Mouse (Mus musculus) right cerebral cortex, postnatal 4 days (tissue): ENCODE measurements around the gene Actrt2.
A peak's percentile ranks its signal among the peaks of the same experiment; 100 is the strongest.

ENCODE experiments used
- DNase-seq: peaks from one replicate; pipeline ENCODE4 v3.0.0-alpha.2; 2022

The Actrt2 gene

GRCm38 (mm10) chr4:154667767-154668166, at the start of gene Actrt2:
TSS of gene Actrt2 (minus strand) at chr4:154667867.
- no peak for DNase-seq

GRCm38 (mm10) chr4:154709391-154710107, 41.9 kb upstream of the Actrt2 start:
- peak; percentile 1 for DNase-seq

DNA sequence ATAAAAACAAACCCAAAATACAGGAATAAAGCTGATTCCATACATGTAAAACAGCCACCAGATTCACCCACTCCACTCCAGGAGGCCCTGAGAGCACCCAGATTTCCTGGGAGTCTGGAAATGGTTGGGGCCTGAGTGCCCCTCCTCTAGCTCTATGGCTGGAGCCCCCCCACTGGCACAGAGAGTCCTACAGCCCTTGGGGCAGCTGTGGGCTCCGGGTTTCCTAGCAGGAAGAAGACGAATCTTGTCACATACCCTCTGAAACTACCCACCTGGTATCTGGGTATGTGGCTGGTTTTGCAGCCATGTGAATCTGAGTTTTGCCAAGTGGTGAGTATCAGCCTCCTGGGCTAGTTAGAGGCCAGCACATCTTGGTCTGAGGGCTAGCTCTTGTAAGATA, 41.1 kb upstream of the Actrt2 start:
- peak; percentile 0 for DNase-seq

GRCm38 (mm10) chr4:154708223-154708622, 40.6 kb upstream of the Actrt2 start:
- DNase-seq, result peak; percentile 0

DNA sequence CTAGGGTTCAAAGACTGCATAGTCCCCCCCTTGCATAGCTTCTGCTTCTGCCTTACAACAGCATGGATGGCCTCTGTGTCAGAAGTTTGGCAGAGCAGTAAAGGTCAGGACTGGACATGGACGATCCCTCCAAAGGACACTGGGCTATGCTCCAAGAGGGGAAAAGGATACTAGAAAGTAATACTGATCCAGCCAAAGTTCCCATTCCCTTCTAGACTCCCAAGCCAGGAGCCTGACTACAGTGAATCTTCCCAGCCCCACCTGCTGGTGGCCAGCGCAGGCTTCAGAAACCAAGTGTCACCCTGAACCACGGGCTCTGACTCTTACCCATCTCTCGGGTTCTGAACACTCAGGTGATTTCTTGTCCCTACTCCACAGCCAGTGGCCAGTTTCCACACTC, 39.9 kb upstream of the Actrt2 start:
- DNase-seq, result peak; percentile 0

GRCm38 (mm10) chr4:154706442-154706841, 38.8 kb upstream of the Actrt2 start:
- peak; percentile 0 for DNase-seq

- no peak for DNase-seq
Measured at GRCm38 (mm10) chr4:154705681-154706080, 38.0 kb upstream of the Actrt2 start.

GRCm38 (mm10) chr4:154705056-154705455, 37.4 kb upstream of the Actrt2 start:
- no peak for DNase-seq

GRCm38 (mm10) chr4:154704591-154704990, 36.9 kb upstream of the Actrt2 start:
- no peak for DNase-seq

DNA sequence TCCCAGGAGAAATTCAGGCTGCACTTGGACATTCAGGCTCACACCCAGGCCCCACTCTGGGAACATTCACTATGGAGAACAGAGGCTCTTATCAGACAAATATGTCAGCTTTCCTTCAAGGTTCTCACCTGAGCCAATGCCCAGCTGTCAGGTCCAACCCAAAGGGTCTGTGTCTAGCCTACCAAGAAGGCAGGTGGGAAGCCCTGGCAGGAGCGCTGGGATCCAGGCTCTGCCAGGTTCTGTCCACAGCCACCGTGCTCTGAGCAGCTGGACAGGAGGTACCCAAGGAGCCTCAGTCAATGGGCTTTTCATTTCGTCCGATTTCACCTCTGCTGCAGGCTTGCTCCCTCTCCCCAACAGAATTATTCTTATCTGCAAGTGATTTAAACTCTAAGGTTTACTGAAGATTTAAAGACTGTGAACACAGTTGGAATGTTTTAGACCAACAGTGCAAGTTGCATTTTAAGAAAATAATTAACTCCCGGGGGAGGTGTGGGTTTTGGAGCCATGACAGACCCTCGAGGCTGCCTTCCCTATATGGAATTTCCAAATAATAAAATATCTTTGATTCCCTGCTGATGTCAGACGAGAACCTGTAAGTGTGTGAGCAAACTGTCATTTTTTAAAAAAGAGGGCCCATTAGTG, 35.9 kb upstream of the Actrt2 start:
- no peak for DNase-seq

DNA sequence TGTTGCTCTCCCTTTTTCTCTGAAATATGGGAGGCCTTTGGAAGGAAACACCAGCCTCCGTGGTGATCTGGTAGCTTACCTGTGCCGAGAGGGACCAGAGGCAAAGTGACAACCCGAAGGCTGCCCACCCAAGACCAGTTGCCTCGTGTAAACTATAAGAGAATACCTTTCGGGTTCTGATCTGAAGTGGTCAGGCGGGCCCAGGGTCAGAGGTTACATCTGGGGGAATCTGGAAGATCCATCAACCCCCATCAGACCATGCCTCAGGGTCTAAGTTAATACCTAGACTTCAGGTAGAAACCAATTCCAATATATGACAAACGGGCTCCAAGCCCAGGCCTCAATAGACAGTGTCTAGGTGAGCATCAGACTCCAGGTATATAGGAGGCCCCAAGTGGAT, 35.3 kb upstream of the Actrt2 start:
- DNase-seq, result no peak

- no peak for DNase-seq
Measured at GRCm38 (mm10) chr4:154702186-154702585, 34.5 kb upstream of the Actrt2 start.

GRCm38 (mm10) chr4:154700921-154701412, 33.3 kb upstream of the Actrt2 start:
- DNase-seq, result no peak

- no peak for DNase-seq
Measured at GRCm38 (mm10) chr4:154700436-154700835, 32.8 kb upstream of the Actrt2 start.

DNA sequence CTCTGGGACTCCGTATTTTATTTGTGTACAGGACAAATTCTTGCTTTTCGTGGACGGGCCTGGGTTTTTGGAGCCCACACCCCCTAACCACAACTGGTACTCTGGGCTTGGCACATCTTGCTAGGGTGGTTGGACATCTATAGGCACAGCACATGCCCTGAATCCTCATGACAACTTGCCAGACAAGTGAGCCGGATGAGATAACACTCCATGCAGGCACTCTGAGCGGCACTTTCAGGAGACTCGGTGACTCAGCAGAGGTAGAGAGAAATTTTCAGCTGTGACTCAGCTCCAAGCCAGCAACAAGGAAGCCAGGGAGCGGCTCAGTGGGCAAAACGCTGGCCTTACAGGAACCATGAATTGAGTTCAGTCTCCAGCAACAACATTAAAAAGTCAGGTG, 31.6 kb upstream of the Actrt2 start:
- no peak for DNase-seq

DNA sequence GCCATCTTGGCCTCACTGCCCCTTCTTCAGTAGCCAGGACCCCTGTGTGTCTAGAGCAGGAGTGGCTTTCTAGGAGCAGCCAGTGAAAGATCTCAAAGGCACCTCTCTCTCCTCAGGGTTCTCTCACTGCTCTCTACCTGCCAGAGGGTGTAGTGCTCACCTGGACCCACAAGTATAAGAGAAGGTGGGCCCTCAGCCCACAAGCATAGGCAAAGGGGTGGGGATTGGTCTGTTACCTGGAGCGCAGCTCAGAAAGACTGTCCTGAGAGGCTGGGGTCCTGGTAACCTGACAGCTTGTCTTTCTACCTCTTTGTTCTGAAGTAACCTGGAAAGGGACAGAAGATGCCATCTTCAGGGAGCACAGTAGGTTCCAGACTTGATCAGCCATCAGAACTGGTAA, 31.0 kb upstream of the Actrt2 start:
- DNase-seq, result no peak

DNA sequence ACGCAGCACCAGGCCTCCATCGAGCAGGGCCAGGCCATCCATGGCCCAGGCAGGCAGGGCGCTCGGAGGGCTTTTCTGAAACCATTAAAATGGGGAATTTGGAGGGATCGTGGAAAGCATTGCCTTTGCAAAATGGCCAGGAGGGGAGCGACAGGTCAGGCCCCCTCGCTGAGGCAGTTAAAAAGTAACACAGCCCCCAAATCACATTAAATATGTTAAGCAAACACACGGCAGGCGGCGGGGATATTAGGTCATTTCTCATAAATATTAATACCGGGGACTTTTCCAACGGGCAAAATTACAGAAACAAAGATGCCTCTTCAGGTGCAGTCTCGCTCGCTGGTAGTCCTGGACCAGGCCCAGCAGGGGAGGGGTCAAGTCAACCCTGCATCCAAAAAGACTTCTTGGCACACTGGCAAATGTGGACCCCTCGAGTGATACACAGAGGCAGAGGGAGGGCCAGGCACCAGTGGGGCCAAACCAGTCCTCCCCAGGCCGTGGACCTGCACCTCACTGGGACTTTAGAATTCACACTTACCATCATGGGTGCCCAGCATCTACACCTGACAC, 30.4 kb upstream of the Actrt2 start:
- no peak for DNase-seq

DNA sequence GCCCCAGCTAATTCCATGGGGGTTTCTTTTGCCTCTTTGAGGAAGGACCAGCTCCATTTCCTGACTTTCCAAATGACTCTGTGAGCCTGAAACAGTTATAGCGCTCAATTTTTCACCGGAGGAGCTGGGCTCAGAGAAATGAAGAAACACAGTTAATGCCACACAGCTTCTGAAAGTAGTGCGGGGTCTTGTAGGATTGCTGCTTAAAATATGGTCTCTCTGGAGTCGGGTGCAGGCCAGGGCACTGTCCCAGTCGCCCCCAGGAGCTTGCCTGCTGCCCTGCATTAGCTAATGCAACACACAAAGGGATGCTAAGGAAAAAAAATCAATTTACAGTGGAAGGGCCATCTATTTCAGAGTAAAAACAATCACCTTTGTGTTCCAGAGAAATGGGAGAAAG, 29.8 kb upstream of the Actrt2 start:
- DNase-seq, result no peak

- no peak for DNase-seq
Measured at GRCm38 (mm10) chr4:154696552-154696951, 28.9 kb upstream of the Actrt2 start.

GRCm38 (mm10) chr4:154696146-154696545, 28.5 kb upstream of the Actrt2 start:
- no peak for DNase-seq

DNA sequence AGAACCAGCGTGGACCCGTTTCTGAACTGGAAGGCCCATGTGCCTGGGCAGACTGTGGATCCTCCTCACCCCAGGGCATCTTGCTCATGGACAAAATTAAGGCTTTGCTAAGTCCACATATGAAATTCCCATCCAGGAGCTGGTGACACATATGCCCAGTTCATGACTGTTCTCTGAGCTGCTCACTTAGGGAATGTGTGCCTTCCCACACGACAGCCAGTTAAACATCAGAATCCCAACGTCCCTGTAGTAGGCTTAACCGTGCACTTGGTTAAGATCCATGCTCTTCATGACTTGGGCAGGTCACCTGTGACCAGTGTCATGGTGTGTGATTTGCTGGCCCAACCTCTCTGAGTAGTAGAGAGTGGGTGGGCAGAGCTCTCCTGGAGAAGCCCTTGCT, 26.7 kb upstream of the Actrt2 start:
- no peak for DNase-seq

DNA sequence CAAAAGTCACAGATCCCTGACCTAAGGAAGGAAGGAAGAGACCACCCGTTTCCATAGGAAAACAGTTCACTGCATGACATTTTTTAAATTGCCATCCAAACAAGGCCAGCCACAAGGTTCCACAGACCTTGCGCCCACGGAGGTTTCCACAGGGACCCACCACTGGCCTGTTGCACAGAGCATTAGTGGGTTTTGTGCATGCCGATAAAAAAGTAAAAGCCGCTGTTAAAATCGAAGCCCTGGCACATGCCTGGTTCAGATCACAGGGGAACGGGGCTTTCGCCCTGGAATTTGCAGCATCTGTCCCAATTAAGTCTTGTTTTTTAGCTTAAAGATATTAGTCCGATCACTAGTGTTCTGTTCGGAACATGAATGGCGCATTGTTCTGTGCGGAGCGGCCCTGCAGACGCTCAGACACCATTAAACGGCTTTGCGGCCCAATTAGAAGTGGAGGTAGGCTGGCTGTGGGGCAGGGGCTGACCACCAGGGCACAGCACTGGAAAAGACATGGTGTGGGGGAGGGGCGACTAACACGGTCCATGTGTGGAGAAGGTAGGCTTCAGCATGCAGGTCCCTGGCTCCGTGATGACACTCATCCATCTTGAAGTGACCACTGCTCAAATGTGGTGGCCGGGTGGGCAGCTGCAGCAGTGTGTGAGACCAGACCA, 25.8 kb upstream of the Actrt2 start:
- DNase-seq, result no peak

DNA sequence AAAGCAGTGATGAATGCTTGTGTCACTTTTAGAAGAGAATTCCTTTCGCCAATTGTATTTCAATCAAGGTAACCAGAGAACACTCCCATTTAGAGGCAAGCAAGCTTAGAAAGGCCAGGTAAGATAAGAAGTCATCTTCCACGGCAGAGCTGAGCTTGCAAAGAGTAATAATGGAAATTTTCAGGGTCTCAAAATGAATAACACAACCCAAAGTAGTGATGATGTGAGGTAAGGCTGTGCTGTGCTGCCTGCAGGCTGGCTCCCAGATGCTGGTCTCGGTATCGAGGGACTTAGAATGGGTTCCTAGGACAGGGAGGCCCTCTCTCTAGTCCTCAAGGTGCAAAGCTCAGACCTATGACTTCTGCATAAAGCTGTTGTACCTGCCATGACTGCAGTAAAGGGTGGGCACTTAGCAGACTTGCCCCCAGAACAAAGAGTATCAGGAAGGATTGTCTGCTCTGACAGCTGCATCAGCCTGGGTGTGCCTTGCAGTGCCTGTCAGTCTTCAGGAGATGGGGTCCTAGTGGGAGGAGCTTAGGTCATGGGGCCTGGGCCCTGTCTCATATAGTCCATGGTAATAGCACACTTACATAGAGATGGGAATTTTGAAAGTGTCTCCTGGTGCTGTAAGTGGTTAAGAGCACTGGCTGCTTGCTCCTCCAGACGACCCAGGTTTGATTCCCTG, 15.5 kb upstream of the Actrt2 start:
- no peak for DNase-seq
